In the genomic region with DNA sequence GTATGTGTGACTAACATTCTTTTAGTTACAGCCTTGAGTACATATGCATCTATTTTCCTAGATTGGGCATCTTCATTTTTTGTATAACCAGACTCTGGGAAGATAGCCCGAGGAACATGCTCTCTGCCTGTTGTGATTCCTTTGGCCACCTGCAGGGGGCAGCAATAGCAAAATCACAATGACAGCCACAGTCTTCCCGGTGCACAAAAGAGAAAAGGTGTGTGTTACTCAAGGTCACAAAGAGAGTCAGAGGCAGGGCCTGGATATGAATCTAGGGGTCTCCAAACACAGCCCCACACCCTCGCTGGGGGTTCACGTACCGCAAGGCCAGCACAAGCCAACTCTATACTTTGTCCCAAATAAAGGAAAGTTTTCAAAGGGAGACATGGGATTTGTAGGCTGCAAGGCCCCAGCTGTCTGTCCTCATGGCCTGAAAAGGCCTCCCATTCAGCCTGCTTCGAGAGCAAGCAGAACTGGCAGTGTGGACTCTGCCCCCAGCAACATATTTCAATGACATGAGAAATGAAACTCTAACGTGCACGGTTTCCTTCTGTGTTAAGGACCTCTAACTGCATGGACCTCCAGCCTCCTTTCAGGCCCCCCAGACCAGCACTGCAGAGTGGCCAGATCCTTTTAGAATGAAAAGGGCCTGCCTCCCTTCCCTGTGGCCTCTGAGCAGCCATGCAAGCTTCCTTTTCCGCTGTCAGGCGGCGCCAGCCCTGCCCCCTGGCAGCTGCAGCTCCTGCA, we compare ENCODE assay signal across 8 mouse cellular contexts. TPM values are rescaled to one million over a fixed set of nuclear protein-coding genes. Genes with fewer than 3 reads are reported as not detected.
DNase-seq lines count a peak whose midpoint lies in the region; ATAC-seq and TF ChIP-seq lines count a peak whose summit lies in the region.

No protein-coding gene starts in this region.

- 0 out of 2 replicates have a peak overlapping the region, but pooled peaks have one; percentile 4 for H3K4me2 ChIP-seq in heart, embryonic 11.5 days
- H3K4me2 ChIP-seq in kidney, embryonic 16.5 days (replicated peaks; ENCODE audit: low read depth, low read length) = peak overlapping the region; percentile 37

- TF ChIP-seq CTCF in C2C12 (IDR thresholded peaks at IDR 0.05; ENCODE audit: control insufficient read depth, insufficient read depth, insufficient read length) = peak; percentile 40

- H3K9ac ChIP-seq in heart, embryonic 11.5 days (ENCODE audit: low read depth, low read length) = no peak overlapping the region
- H3K9ac ChIP-seq in kidney, embryonic 16.5 days (replicated peaks; ENCODE audit: low read length) = peak overlapping the region; percentile 52

- no peaks in the 10 kb centered on the region for H3K79me3 ChIP-seq in C2C12 (ENCODE audit: low read depth)

- no peak overlapping the region for H3K4me3 ChIP-seq in C2C12 (ENCODE audit: insufficient read depth, poor library complexity, severe bottlenecking)
- H3K4me3 ChIP-seq in heart, embryonic 11.5 days (ENCODE audit: low read depth, low read length) = no peak overlapping the region
- no peak overlapping the region for H3K4me3 ChIP-seq in kidney, embryonic 16.5 days (ENCODE audit: low read length)

- peaks cover 11% of the 10 kb centered on the region; the same call in 1 of the 2 replicates for H3K4me1 ChIP-seq in heart, embryonic 11.5 days (ENCODE audit: control insufficient read depth, insufficient read depth, low read length)
- H3K4me1 ChIP-seq in kidney, embryonic 16.5 days (ENCODE audit: insufficient read depth, low read length) = peaks cover 32% of the 10 kb centered on the region

- no peak for ATAC-seq in heart, embryonic 11.5 days (replicated peaks; ENCODE audit: insufficient number of reproducible peaks, low FRiP score, low TSS enrichment)
- peak; percentile 66 for ATAC-seq in kidney, embryonic 16.5 days (ENCODE audit: low FRiP score, low TSS enrichment)
- no peak for ATAC-seq in activated CD4-positive, CD25-positive, alpha-beta regulatory T cell, adult 4 months

- H3K79me2 ChIP-seq in C2C12 (ENCODE audit: control insufficient read depth, insufficient read depth) = peaks cover 24% of the 10 kb centered on the region

- H3K27ac ChIP-seq in heart, embryonic 11.5 days (ENCODE audit: low read depth, low read length) = no peak overlapping the region; the same call in 1 of the 2 replicates
- peak overlapping the region; percentile 81 for H3K27ac ChIP-seq in kidney, embryonic 16.5 days (ENCODE audit: low read length)

- H3K36me3 ChIP-seq in C2C12 (ENCODE audit: control insufficient read depth, insufficient read depth) = peaks cover 3% of the 10 kb centered on the region
- H3K36me3 ChIP-seq in heart, embryonic 11.5 days (ENCODE audit: control insufficient read depth, insufficient read depth, low read length) = no peaks in the 10 kb centered on the region
- H3K36me3 ChIP-seq in kidney, embryonic 16.5 days (ENCODE audit: insufficient read depth, low read length) = no peaks in the 10 kb centered on the region

- DNase-seq in MN1 (ENCODE audit: low spot score) = peak; percentile 14
- DNase-seq in embryo, embryonic 10 days (ENCODE audit: low spot score) = peak; percentile 62
- peak; percentile 42 for DNase-seq in lung, postnatal 14 days
- peak; percentile 72 for DNase-seq in retina, postnatal 1 day

- WGBS in heart, embryonic 11.5 days (ENCODE audit: insufficient replicate concordance) = 40% methylated on average over 11 of the region's 11 CpGs
- 14% methylated on average over 11 of the region's 11 CpGs for WGBS in kidney, embryonic 16.5 days

- no peaks in the 10 kb centered on the region for H3K27me3 ChIP-seq in C2C12 (ENCODE audit: control insufficient read depth, insufficient read depth, insufficient read length)
- no peaks in the 10 kb centered on the region for H3K27me3 ChIP-seq in heart, embryonic 11.5 days (ENCODE audit: control insufficient read depth, insufficient read depth, low read length)
- H3K27me3 ChIP-seq in kidney, embryonic 16.5 days (ENCODE audit: insufficient read depth, low read length) = no peaks in the 10 kb centered on the region

- no peaks in the 10 kb centered on the region for H3K9me3 ChIP-seq in heart, embryonic 11.5 days (replicated peaks; ENCODE audit: control insufficient read depth, low read length)
- no peaks in the 10 kb centered on the region for H3K9me3 ChIP-seq in kidney, embryonic 16.5 days (ENCODE audit: low read length)

- H3ac ChIP-seq in C2C12 (ENCODE audit: control insufficient read depth, insufficient read length, low read depth) = no peak overlapping the region

TF ChIP-seq in C2C12, 6 proteins besides CTCF, POLR2A, EP300 and RAD21:
- no peak for TF ChIP-seq MYOD1 (IDR thresholded peaks at IDR 0.05; ENCODE audit: control insufficient read depth, insufficient read length, low read depth)
- no peak for TF ChIP-seq USF1 (IDR thresholded peaks at IDR 0.05; ENCODE audit: low read depth)
- no peak for TF ChIP-seq FOSL1 (IDR thresholded peaks at IDR 0.05; ENCODE audit: insufficient read depth, low read length, poor library complexity, severe bottlenecking)
- no peak for TF ChIP-seq MAX (IDR thresholded peaks at IDR 0.05)
- TF ChIP-seq MYOG (IDR thresholded peaks at IDR 0.05; ENCODE audit: control insufficient read depth, extremely low read depth, insufficient read length) = no peak
- no peak for TF ChIP-seq CEBPB (IDR thresholded peaks at IDR 0.05; ENCODE audit: low read depth)

RNA-seq across cellular contexts. Expression of gene Whrn, which starts 15.5 kb away (rescaled TPM):
- 28.9 TPM for polyA plus RNA-seq in C2C12 (2012; fragmentation: generic; extraction: Trizol)
- 3.3 and 4.7 TPM in 2 replicates for polyA plus RNA-seq in heart, embryonic 11.5 days (2014; fragmentation: Nextera tagmentation; extraction: Ambion mirVana)
- polyA plus RNA-seq in kidney, embryonic 16.5 days (2015; fragmentation: Nextera tagmentation; extraction: Ambion mirVana) = 4.8 and 5.6 TPM in 2 replicates
- polyA plus RNA-seq in activated CD4-positive, CD25-positive, alpha-beta regulatory T cell, adult 4 months (2017; shearing (Covaris generic)) = 1 to 10 TPM; 3.1 to 3.2 TPM

Comparison
In these comparisons a context has a peak if more than half of its experiments do, and no peak if none do; other contexts are left out.
1. DNase-seq: peak in every context shown above with its lines; median percentile 72 in retina, postnatal 1 day; 62 in embryo, embryonic 10 days; 42 in lung, postnatal 14 days; 14 in MN1.